8 mouse cellular contexts compared by ENCODE assay signal in genomic region chr11:100571202-100571567, GRCm38 (mm10). TPM values are rescaled to one million over a fixed set of nuclear protein-coding genes. Genes with fewer than 3 reads are reported as not detected.
A peak's percentile ranks its signal among the peaks of the same experiment; 100 is the strongest.
DNase-seq lines count a peak whose midpoint lies in the region; ATAC-seq and TF ChIP-seq lines count a peak whose summit lies in the region.

No protein-coding gene starts in this region.

- peaks cover 30% of the 10 kb centered on the region for H3K4me1 ChIP-seq in thymus, adult 2 months (replicated peaks; ENCODE audit: control insufficient read depth, insufficient read depth, low read length)
- peaks cover 16% of the 10 kb centered on the region for H3K4me1 ChIP-seq in heart, postnatal 0 days (ENCODE audit: control insufficient read depth, insufficient read depth)
- H3K4me1 ChIP-seq in liver, embryonic 11.5 days (replicated peaks; ENCODE audit: control insufficient read depth, insufficient read depth, low read length), result peaks cover 21% of the 10 kb centered on the region

- no peak for TF ChIP-seq EP300 in heart, postnatal 0 days (IDR thresholded peaks at IDR 0.05; ENCODE audit: low read depth)

- 14% methylated on average over 16 of the region's 16 CpGs for WGBS in thymus, adult 2 months
- 10% methylated on average over 16 of the region's 16 CpGs for WGBS in heart, postnatal 0 days
- WGBS in liver, embryonic 11.5 days, result 15% methylated on average over 16 of the region's 16 CpGs

- H3K9me3 ChIP-seq in heart, postnatal 0 days (replicated peaks; ENCODE audit: control insufficient read depth, low read length), result no peaks in the 10 kb centered on the region
- no peaks in the 10 kb centered on the region for H3K9me3 ChIP-seq in liver, embryonic 11.5 days (ENCODE audit: control insufficient read depth, low read length)

- H3K27ac ChIP-seq in thymus, adult 2 months (ENCODE audit: control insufficient read depth, insufficient read depth, low read length), result no peak overlapping the region
- H3K27ac ChIP-seq in heart, postnatal 0 days (ENCODE audit: low read depth), result no peak overlapping the region
- H3K27ac ChIP-seq in liver, embryonic 11.5 days (ENCODE audit: low read depth, low read length), result no peak overlapping the region

- no peaks in the 10 kb centered on the region for H3K36me3 ChIP-seq in thymus, adult 2 months (ENCODE audit: control insufficient read depth, insufficient read depth, low read length)
- no peaks in the 10 kb centered on the region for H3K36me3 ChIP-seq in heart, postnatal 0 days (replicated peaks; ENCODE audit: control insufficient read depth, insufficient read depth, low read length)
- no peaks in the 10 kb centered on the region for H3K36me3 ChIP-seq in liver, embryonic 11.5 days (ENCODE audit: control insufficient read depth, insufficient read depth, low read length)

- no peaks in the 10 kb centered on the region for H3K27me3 ChIP-seq in thymus, adult 2 months (ENCODE audit: control insufficient read depth, insufficient read depth, low read length)
- H3K27me3 ChIP-seq in heart, postnatal 0 days (ENCODE audit: control insufficient read depth, insufficient read depth, low read length), result no peaks in the 10 kb centered on the region
- H3K27me3 ChIP-seq in liver, embryonic 11.5 days (replicated peaks; ENCODE audit: control insufficient read depth, insufficient read depth, low read length), result 0 out of 2 replicates have a peak, but pooled peaks cover 2% of the 10 kb centered on the region

- no peak for TF ChIP-seq CTCF in thymus, adult 2 months (IDR thresholded peaks at IDR 0.05; ENCODE audit: borderline replicate concordance, control insufficient read depth, extremely low read depth, insufficient read depth, low read length, poor library complexity)
- TF ChIP-seq CTCF in heart, postnatal 0 days (IDR thresholded peaks at IDR 0.05; ENCODE audit: low read depth), result no peak

- no peak for TF ChIP-seq POLR2A in thymus, adult 2 months (IDR thresholded peaks at IDR 0.05; ENCODE audit: control insufficient read depth, extremely low read depth, insufficient read depth, low read length, poor library complexity)

- DNase-seq in adrenal gland, postnatal 14 days, result peak; percentile 31
- no peak for DNase-seq in adrenal gland, postnatal 36 days
- DNase-seq in thymus, adult 2 months, result no peak
- no peak for DNase-seq in thymus, postnatal 14 days
- no peak for DNase-seq in heart, postnatal 0 days (ENCODE audit: low spot score)
- DNase-seq in liver, embryonic 11.5 days (ENCODE audit: low spot score), result no peak
- peak; percentile 8 for DNase-seq in retina, postnatal 7 days (ENCODE audit: low read depth, low spot score)
- DNase-seq in spleen, postnatal 10 days (ENCODE audit: low spot score in 2 of 2), result no peak

- no peak overlapping the region for H3K9ac ChIP-seq in heart, postnatal 0 days (replicated peaks; ENCODE audit: low read depth, low read length)
- H3K9ac ChIP-seq in liver, embryonic 11.5 days (ENCODE audit: low read depth, low read length), result no peak overlapping the region

- no peak for ATAC-seq in heart, postnatal 0 days (ENCODE audit: insufficient read depth, low read depth)
- ATAC-seq in liver, embryonic 11.5 days (replicated peaks; ENCODE audit: low FRiP score), result no peak

- H3K4me3 ChIP-seq in thymus, adult 2 months (ENCODE audit: control insufficient read depth, insufficient read depth, low read length), result peak overlapping the region; percentile 32
- H3K4me3 ChIP-seq in heart, postnatal 0 days (ENCODE audit: low read depth, low read length), result peak overlapping the region; percentile 25
- H3K4me3 ChIP-seq in liver, embryonic 11.5 days (ENCODE audit: low read depth, low read length), result peak overlapping the region; percentile 21

- H3K4me2 ChIP-seq in heart, postnatal 0 days (ENCODE audit: low read depth, low read length), result peak overlapping the region; percentile 54
- peak overlapping the region; percentile 56 for H3K4me2 ChIP-seq in liver, embryonic 11.5 days

RNA-seq across cellular contexts. Expression of gene Cnp, which starts 3.5 kb away (rescaled TPM):
- 35.5 and 38.4 TPM in 2 replicates for total RNA-seq in adrenal gland, postnatal 14 days (2021)
- 10 to 100 TPM; 46.5 to 60.7 TPM for total RNA-seq in adrenal gland, postnatal 36 days (2021)
- polyA plus RNA-seq in thymus, adult 2 months (2012; rRNA removed), result 138 and 153 TPM in 2 replicates
- 10.8 and 28.3 TPM in 2 replicates for total RNA-seq in heart, postnatal 0 days (2014; rRNA removed; ENCODE audit: low replicate concordance)
- polyA plus RNA-seq in heart, postnatal 0 days (2015; fragmentation: Nextera tagmentation; extraction: Ambion mirVana), result 11.5 and 12.4 TPM in 2 replicates
- 19.4 and 19.7 TPM in 2 replicates for polyA plus RNA-seq in liver, embryonic 11.5 days (2014; fragmentation: Nextera tagmentation; extraction: Ambion mirVana)

RNA-seq across cellular contexts. Expression of gene Ttc25, which starts 25.8 kb away (rescaled TPM):
- 1.3 TPM in 2 replicates for total RNA-seq in adrenal gland, postnatal 14 days (2021)
- 1 to 10 TPM; 5.6 to 7.7 TPM for total RNA-seq in adrenal gland, postnatal 36 days (2021)
- 0.58 and 1.1 TPM in 2 replicates for polyA plus RNA-seq in thymus, adult 2 months (2012; rRNA removed)
- 0.23 and 0.39 TPM in 2 replicates for total RNA-seq in heart, postnatal 0 days (2014; rRNA removed; ENCODE audit: low replicate concordance)
- 0.37 TPM in 2 replicates for polyA plus RNA-seq in heart, postnatal 0 days (2015; fragmentation: Nextera tagmentation; extraction: Ambion mirVana)
- polyA plus RNA-seq in liver, embryonic 11.5 days (2014; fragmentation: Nextera tagmentation; extraction: Ambion mirVana), result 0.18 and 0.26 TPM in 2 replicates

RNA-seq across cellular contexts. Expression of gene Acly, which starts 43.4 kb away (rescaled TPM):
- 805 and 809 TPM in 2 replicates for total RNA-seq in adrenal gland, postnatal 14 days (2021)
- total RNA-seq in adrenal gland, postnatal 36 days (2021), result 1,000 to 10,000 TPM; 1,688 to 2,194 TPM
- 150 and 214 TPM in 2 replicates for polyA plus RNA-seq in thymus, adult 2 months (2012; rRNA removed)
- total RNA-seq in heart, postnatal 0 days (2014; rRNA removed; ENCODE audit: low replicate concordance), result 68.4 and 75.6 TPM in 2 replicates
- polyA plus RNA-seq in heart, postnatal 0 days (2015; fragmentation: Nextera tagmentation; extraction: Ambion mirVana), result 32.3 and 35.5 TPM in 2 replicates
- 159 and 194 TPM in 2 replicates for polyA plus RNA-seq in liver, embryonic 11.5 days (2014; fragmentation: Nextera tagmentation; extraction: Ambion mirVana)

RNA-seq across cellular contexts. Expression of gene Nkiras2, which starts 47.9 kb away (rescaled TPM):
- total RNA-seq in adrenal gland, postnatal 14 days (2021), result 41.1 and 44.4 TPM in 2 replicates
- total RNA-seq in adrenal gland, postnatal 36 days (2021), result 10 to 100 TPM; 32.9 to 43.6 TPM
- polyA plus RNA-seq in thymus, adult 2 months (2012; rRNA removed), result 64.6 and 68.4 TPM in 2 replicates
- 113 and 134 TPM in 2 replicates for total RNA-seq in heart, postnatal 0 days (2014; rRNA removed; ENCODE audit: low replicate concordance)
- polyA plus RNA-seq in heart, postnatal 0 days (2015; fragmentation: Nextera tagmentation; extraction: Ambion mirVana), result 77.4 and 79.7 TPM in 2 replicates
- 35.4 and 36.5 TPM in 2 replicates for polyA plus RNA-seq in liver, embryonic 11.5 days (2014; fragmentation: Nextera tagmentation; extraction: Ambion mirVana)

RNA-seq across cellular contexts. Expression of gene Dnajc7, which starts 48.8 kb away (rescaled TPM):
- 217 and 264 TPM in 2 replicates for total RNA-seq in adrenal gland, postnatal 14 days (2021)
- 100 to 1,000 TPM; 207 to 222 TPM for total RNA-seq in adrenal gland, postnatal 36 days (2021)
- 99.8 and 110 TPM in 2 replicates for polyA plus RNA-seq in thymus, adult 2 months (2012; rRNA removed)
- 82.2 and 98.5 TPM in 2 replicates for total RNA-seq in heart, postnatal 0 days (2014; rRNA removed; ENCODE audit: low replicate concordance)
- 163 and 173 TPM in 2 replicates for polyA plus RNA-seq in heart, postnatal 0 days (2015; fragmentation: Nextera tagmentation; extraction: Ambion mirVana)
- polyA plus RNA-seq in liver, embryonic 11.5 days (2014; fragmentation: Nextera tagmentation; extraction: Ambion mirVana), result 70.6 and 70.8 TPM in 2 replicates

Comparison
In these comparisons a context has a peak if more than half of its experiments do, and no peak if none do; other contexts are left out.
1. DNase-seq: peak in adrenal gland, postnatal 14 days (single experiment) and retina, postnatal 7 days (single experiment); none in adrenal gland, postnatal 36 days (0 of 2), thymus, adult 2 months (single experiment), thymus, postnatal 14 days (single experiment), heart, postnatal 0 days (single experiment), liver, embryonic 11.5 days (single experiment) and spleen, postnatal 10 days (0 of 2).
2. RNA of gene Acly, which starts 43.4 kb away (total RNA-seq): 1,688 to 2,194 TPM in adrenal gland, postnatal 36 days and 805 to 809 TPM in adrenal gland, postnatal 14 days; 68.4 to 75.6 TPM in heart, postnatal 0 days; every median in the first group is over 10 times any median in the second.
3. Peak in every context shown above with its lines, with median percentiles within 50 percentile points of each other: H3K4me3 ChIP-seq.